Mouse (Mus musculus) urinary bladder, postnatal 25 days (tissue): ENCODE results near the gene Fth1.

Source experiments
- DNase-seq: peaks from one replicate; pipeline ENCODE4 v3.0.0; 2022; ENCODE audit warnings: low spot score

The Fth1 gene

DNA sequence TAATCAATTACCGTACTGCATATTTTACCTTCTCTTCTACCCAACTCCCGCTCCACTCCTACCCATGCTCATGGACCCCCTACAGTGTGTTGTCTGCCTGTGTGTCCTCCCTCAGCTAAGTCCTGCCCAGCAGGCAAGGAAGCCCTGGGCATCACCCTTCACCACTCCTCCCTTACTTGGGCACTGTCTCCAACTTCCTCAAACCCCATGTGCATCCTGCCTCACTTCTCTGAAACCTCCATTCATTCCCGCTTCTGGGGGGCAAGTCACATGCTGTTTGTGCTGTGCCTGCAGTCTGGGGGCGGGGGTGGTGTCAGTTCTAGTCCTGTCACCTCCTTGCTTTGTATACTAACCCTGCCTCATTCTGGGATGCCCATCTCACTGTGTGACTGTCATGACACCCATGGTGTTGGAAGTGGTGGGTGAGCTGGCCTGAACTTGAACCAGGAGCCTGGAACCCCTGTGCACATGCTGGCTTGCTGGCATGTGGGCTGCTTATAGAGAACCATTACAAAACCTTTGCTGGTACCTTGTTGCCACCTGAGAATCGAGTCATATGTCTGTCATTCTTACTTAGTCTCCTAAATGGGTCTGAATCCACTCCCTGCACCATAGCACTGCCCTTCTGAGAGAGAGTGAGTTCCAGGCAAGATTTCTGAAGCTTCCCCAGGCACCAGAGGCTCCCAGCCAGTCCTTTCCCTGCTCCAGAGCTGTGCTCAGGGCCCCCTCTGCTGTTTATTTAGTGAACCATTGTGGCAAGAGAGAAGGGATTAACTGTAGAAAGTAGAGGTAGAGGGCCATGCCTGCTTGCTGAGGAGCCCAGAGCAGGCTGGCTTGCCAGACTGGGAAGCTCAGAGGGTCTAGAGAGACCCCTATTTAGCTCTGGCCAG, 42.3 kb downstream of the Fth1 start:
- no peak for DNase-seq

DNA sequence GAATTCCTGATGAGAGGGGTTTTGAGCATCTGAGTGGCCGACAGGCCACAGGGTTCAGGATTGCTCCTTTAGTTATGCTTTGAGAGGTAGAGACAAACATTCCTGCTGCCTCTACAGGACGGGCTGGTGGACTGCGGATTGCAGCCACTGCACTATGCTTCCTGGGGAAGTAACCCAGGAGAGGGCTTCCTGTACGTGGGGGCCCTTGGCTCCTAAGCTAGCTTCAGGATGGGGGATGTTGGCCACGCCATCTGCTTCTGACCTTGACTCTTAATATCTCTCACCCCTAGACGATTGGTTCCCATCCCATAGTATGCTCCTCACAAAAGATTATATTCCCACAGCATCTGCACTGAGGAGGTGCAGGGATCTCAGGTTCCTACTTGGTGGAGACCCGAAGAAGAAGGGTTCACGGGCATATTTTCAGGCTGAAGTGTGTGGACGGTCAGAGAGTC, 42.9 kb downstream of the Fth1 start:
- no peak for DNase-seq

DNA sequence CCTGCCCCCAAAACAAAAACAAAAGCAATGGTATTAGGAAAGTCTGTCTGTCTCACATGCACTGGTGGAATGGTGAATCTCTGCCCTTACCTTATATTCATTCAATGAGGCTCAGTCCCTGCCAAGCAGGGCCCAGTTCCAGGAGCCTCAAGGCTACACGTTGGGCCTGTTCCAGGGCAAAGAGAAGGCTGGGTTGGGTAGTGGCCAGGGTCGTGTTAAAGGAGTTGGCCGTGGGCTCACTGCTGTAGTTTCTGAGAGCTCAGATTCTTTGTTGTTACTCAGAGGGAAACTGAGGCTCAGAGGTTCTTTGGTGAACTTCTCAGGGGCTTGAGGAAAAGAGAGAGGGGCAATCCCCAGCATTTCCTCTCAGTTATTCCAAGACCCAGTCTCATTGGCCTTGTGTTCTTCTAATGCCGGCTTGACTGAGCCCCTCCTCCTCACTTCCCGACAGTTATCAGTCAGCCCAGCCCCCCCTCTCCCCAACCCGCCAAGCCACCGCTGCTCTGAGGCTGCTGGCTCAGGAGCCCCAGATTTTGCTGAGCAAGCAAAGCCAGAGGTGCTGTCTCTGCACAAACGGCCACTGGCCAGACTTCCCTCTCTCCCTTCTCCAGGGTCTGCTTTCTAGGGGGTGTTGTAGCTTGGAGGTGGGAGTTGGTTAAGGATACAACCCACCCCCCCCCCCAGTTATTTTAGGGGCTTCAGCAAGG, 44.9 kb downstream of the Fth1 start:
- no peak for DNase-seq

DNA sequence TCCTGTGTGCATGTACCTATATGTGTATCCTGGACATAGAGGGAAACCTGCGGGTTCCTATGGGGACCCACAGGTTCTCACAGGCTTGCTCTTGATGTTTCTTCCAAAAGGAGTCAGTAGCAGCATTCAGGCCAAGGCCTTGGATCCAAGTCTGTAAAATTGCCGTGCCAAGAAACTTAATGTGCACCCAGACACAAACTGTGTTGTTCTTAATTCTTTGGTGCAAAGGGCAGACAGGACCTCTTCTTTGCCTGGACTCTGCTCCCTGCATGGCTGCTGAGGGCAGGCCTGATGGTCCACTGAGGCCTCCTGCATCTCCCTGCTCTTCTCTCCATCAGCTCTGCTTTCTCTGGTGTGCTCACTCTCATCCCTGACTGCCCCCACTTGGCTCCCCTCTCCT, 49.3 kb downstream of the Fth1 start:
- DNase-seq: no peak

DNA sequence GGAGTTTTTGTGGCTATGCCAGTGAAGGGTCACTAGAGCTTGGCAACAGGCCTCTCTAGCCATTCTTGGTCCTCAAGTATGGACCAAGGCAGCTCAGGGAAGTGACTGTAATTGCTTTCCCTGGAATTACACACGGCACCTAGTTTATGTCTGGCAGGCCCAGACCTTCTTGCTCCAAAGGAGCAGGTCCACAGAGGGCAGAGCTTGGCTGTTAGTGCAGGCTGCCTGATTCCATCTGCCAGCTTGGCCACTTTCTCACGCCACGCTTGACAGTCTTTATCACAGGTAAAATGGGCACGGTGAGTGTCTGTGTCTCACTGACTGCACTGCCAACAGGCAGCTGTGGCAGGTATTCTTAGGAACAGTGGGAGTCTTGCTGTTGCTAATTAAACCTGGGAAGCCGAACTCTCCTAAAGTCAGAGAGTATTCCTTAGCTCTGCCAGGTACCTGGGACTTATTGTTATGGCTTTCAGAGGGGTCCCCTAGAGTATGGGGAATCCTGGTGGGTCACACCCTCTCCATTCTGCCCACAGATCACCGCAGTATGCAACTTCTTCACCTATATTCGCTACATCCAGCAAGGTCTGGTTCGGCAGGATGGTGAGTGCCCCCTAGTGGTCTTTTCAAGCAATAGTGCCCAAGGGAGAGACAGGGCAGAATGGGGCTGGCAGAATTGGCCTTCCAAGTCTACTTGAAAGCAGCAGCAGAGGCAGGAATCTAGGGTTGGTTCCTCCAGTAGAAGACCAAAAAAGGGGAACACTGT, 53.0 kb downstream of the Fth1 start:
- peak; percentile 41 for DNase-seq

DNA sequence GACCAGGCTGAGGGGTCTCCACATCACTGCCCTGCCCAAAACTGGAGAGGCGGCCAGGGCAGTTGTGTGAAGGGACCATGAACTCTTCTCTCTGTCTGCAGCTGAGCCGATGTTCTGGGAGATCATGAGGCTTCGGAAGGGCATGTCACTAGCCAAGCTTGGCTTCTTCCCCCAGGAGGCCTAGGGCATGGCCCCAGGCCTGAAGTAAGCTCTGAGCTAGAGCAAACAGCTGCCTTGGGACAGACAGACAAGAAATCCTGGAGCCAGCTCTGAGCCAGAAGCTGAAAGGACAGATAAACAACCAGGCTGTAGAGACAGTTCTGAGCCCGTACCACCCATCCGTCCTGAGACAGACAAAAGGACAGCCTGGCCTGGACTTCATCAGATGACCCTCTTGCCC, 54.0 kb downstream of the Fth1 start:
- DNase-seq: no peak
